Mouse (Mus musculus) midbrain, embryonic 15.5 days (tissue): ENCODE data around the gene Pfn1. TPM values are rescaled to one million over a fixed set of nuclear protein-coding genes. Genes with fewer than 3 reads are reported as not detected.

ENCODE experiments used
- ATAC-seq: fragments of 200-750 bp; cut with Nextera tagmentation; replicated peaks from 2 replicates; pipeline ENCODE4 v1.8.0; 2017; ENCODE audit warnings: moderate TSS enrichment
- H3K27ac ChIP-seq: fragments of 300-500 bp; sonication (generic); 2 replicates; pipeline ENCODE4 v1.5.1; 2015; ENCODE audit warnings: mild to moderate bottlenecking, inconsistent platforms
- H3K27me3 ChIP-seq: fragments of 300-500 bp; sonication (generic); replicated peaks from 2 replicates; pipeline ENCODE4 v1.6.1; 2015; ENCODE audit warnings: inconsistent platforms
- H3K36me3 ChIP-seq: fragments of 300-500 bp; sonication (generic); replicated peaks from 2 replicates; pipeline ENCODE4 v1.6.1; 2015; ENCODE audit warnings: inconsistent platforms
- H3K4me1 ChIP-seq: fragments of 300-500 bp; sonication (generic); 2 replicates; pipeline ENCODE4 v1.6.1; 2015; ENCODE audit warnings: inconsistent platforms
- H3K4me2 ChIP-seq: fragments of 300-500 bp; sonication (generic); 2 replicates; pipeline ENCODE4 v1.6.1; 2015; ENCODE audit warnings: inconsistent platforms, mild to moderate bottlenecking, moderate library complexity
- H3K4me3 ChIP-seq: fragments of 300-500 bp; sonication (generic); 2 replicates; pipeline ENCODE4 v1.5.1; 2015; ENCODE audit warnings: mild to moderate bottlenecking, inconsistent platforms
- H3K9ac ChIP-seq: fragments of 300-500 bp; sonication (generic); 2 replicates; pipeline ENCODE4 v1.6.1; 2015; ENCODE audit warnings: mild to moderate bottlenecking, inconsistent platforms
- H3K9me3 ChIP-seq: fragments of 300-500 bp; sonication (generic); 2 replicates; pipeline ENCODE4 v1.6.1; 2016; ENCODE audit warnings: inconsistent platforms
- WGBS: fragments of 180-500 bp; shearing (Covaris S2); methylation state at CpG from one replicate; pipeline ENCODE4 v1.1.7; 2015; ENCODE audit warnings: mixed read lengths; 5-methylcytosine and 5-hydroxymethylcytosine counted together
- polyA plus RNA-seq: library from polyadenylated mRNA; unstranded; fragments of >200 nt; fragmentation: Nextera tagmentation; extraction: Ambion mirVana; gene quantifications from 2 replicates; pipeline ENCODE4 v1.2.1, GENCODE M21; 2015

Gene Pfn1
- polyA plus RNA-seq, 1 experiment from 2014 or later = 659 TPM

DNA sequence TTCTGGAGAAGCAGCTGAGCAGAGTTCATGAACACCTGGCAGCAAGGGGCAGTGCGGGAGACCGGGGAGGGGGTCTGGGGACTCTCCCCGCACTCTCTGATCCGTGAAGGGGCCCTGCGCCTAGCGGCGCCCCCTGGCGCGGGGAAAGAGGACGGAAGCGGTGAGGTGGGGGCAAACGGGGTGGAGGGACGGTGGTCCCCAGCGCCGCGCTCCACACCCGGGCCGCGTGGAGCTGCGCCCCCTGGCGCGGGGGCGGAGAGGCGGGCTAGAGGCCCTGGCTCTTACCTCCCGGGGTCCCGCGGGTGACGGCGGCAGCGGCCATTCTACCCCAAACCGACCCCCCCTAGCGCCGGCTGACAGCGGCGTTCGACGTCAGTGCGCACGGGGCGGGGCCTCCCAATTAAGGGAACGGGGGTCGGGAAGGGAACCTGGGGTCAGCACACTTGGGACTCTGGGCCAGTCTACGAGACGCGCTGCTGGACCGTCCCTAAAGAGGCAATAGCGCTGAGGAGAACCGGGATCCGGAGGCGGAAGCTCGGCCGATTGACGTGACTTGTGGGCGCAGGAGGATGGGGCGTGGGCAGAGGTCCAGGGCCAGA lies 33.3 kb upstream of the Pfn1 start, which contains the start of gene Camta2:
TSS of gene Camta2 (minus strand) at position 505 of the 599 bp plus-strand sequence.
- Histone ChIP-seq H3K9me3 (no peaks in the 10 kb centered on the region), H3K4me3 (peak within 1 kb of the TSS; percentile 84), H3K4me2 (peak within 1 kb of the TSS; percentile 87), H3K36me3 (peaks cover 11% of the 10 kb centered on the region), H3K4me1 (peaks cover 28% of the 10 kb centered on the region), H3K27me3 (no peaks in the 10 kb centered on the region), H3K27ac (peak within 1 kb of the TSS; percentile 86), H3K9ac (peak within 1 kb of the TSS; percentile 86)
- under 1% methylated on average over 53 of the region's 55 CpGs for WGBS
- ATAC-seq = peak; percentile 84

DNA sequence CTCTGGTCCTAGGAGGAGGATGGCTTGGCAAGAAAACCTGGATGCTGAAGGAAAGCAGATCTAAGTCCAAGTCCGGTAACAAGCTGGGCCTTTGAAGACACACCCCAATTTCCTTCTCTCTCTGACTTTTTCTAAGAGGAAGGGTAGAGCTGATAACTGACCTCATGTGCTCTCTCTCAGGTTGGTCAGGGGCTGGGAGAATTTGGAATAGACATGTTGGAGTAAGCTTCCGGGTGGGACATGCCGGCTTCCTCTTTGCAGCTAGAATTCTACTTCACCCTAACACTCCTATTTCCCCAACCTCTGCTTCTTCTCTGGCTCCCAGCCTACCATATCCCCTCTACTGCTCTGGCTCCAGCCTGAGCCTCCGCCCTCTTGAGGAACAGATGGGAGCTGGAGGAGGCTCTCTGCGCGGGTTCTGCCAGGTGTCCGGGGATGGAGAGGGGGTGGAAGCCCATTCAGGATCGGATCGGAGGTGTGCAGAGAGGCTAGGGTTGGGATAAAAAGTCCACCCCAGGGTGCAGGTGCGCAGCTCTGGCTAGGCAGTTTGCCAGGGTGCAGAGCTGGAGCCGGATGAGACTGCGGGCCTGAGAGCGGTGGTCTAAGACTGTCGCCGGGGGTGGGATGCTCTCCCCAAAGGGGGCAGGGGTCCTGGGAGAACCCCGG lies 32.6 kb upstream of the Pfn1 start:
- ATAC-seq = peak; percentile 62
- H3K4me1 ChIP-seq = peaks cover 34% of the 10 kb centered on the region

DNA sequence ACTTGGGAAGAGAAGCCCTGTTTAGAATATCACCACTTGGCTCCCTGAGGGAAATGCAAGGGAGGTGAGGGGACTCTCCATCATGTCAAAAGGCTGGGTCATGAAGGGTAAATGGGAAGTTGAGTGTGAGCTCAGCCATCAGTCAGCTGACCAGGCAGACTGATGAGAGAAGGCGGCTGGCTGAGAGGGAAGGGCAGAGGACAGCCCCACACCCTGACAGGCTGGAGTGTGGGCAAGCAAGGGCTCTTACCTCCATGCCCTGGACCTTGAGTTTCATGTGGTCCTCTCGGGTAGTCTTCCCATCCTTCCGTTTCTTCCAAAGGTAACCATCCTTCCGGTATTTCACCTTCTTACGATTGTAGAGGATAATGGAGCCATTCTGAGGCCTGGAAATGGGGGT lies 29.2 kb upstream of the Pfn1 start:
- no peak overlapping the region for H3K9ac ChIP-seq
- H3K4me3 ChIP-seq = no peak overlapping the region
- ATAC-seq = no peak
- H3K9me3 ChIP-seq = no peaks in the 10 kb centered on the region
- H3K4me2 ChIP-seq = no peak overlapping the region
- H3K36me3 ChIP-seq = peaks cover 25% of the 10 kb centered on the region
- 92% methylated on average over 5 of the region's 5 CpGs for WGBS
- no peak overlapping the region for H3K27ac ChIP-seq
- H3K4me1 ChIP-seq = peaks cover 29% of the 10 kb centered on the region
- no peaks in the 10 kb centered on the region for H3K27me3 ChIP-seq

More for the DNA sequence above, 32.6 kb upstream of the Pfn1 start:
- peak overlapping the region; percentile 84 for H3K4me3 ChIP-seq
- peak overlapping the region; percentile 87 for H3K4me2 ChIP-seq
- no peaks in the 10 kb centered on the region for H3K27me3 ChIP-seq
- peak overlapping the region; percentile 86 for H3K27ac ChIP-seq
- WGBS = 5% methylated on average over 16 of the region's 16 CpGs
- H3K9me3 ChIP-seq = no peaks in the 10 kb centered on the region
- H3K36me3 ChIP-seq = peaks cover 11% of the 10 kb centered on the region
- H3K9ac ChIP-seq = peak overlapping the region; percentile 86

DNA sequence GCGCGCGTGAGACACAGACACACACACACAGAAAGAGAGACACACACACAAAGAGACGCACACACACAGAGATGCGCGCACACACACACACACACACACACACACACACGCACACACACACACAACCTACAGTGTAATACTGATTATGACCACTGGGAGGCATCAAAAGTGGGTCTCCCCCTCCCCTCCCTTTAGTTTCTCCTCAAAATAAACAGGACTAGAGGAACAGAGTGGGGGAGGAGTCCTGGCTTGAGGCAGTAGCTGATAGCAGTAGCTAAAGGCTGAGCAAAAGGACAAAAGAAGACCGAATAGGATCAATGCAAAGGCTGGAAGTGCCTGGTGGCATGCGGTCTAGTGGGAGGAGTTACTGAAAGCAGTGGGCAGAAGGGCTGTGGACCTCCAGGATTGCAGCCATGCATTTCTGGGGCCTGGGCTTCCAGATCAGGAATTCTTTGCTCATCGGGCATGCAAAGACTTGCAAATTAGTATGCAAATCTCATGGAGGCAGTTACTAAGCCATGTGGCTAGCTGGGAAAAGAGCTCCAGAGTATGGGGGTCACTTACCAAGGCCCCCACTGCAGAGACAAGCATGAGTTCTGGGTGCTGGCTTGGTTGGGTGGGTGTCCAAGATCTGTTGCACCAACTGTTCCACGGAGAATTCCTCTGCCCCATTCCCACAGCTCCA lies 27.6 kb upstream of the Pfn1 start:
- Histone ChIP-seq H3K9me3 (no peaks in the 10 kb centered on the region), H3K27ac (peak overlapping the region; percentile 51), H3K27me3 (no peaks in the 10 kb centered on the region), H3K4me1 (peaks cover 21% of the 10 kb centered on the region), H3K4me3 (no peak overlapping the region), H3K36me3 (peaks cover 29% of the 10 kb centered on the region), H3K9ac (no peak overlapping the region), H3K4me2 (no peak overlapping the region)
- 14% methylated on average over 11 of the region's 11 CpGs for WGBS
- peak; percentile 66 for ATAC-seq

DNA sequence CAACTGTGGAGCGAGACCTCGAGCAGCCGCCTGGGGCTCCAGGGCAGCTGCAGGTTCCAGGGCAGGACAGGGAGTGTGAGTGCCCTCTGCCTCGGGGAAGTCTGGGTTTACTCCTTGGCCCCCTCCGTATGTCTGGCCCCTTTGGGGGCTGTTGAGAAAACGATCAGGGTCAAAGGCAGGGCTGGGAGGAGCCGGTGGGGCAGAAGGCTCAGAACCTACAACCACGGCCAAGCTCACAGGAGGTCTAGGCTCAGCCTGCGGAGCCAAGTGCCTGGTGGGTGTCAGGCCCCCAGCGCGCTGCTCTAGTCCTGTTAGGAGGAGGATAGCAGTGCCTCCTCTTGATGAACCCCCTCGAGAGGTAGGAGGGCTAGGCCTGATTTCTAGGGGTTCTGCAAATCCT lies 26.7 kb upstream of the Pfn1 start:
- H3K4me3 ChIP-seq = no peak overlapping the region
- 70% methylated on average over 12 of the region's 12 CpGs for WGBS
- peaks cover 13% of the 10 kb centered on the region for H3K4me1 ChIP-seq
- no peaks in the 10 kb centered on the region for H3K27me3 ChIP-seq
- H3K9me3 ChIP-seq = no peaks in the 10 kb centered on the region
- no peak overlapping the region for H3K4me2 ChIP-seq
- peaks cover 37% of the 10 kb centered on the region for H3K36me3 ChIP-seq
- ATAC-seq = no peak
- no peak overlapping the region for H3K9ac ChIP-seq
- no peak overlapping the region; the same call in 1 of the 2 replicates for H3K27ac ChIP-seq

DNA sequence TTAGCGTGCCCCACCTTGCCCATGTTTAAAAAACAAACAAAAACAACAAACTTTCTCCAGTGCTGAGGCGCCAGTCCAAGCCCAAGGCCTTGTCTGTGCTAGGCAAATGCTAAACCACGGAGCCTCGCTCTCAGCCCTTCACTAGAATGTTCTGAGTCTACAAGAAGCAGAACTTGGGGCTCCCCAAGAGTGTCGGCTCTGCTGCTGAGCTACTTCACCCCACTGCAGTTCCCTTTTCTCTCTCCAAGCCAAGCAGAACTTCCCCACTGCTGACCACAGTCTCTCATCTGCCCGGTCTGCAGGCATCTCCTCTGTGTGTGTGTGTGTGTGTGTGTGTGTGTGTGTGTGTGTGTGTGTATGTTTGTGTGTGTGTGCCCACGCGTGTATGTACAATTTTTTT lies 25.4 kb upstream of the Pfn1 start:
- H3K4me1 ChIP-seq = peaks cover 8% of the 10 kb centered on the region
- H3K27me3 ChIP-seq = no peaks in the 10 kb centered on the region
- peaks cover 36% of the 10 kb centered on the region for H3K36me3 ChIP-seq
- H3K9me3 ChIP-seq = no peaks in the 10 kb centered on the region
- no peak overlapping the region for H3K27ac ChIP-seq
- 89% methylated on average over 8 of the region's 8 CpGs for WGBS
- no peak overlapping the region for H3K4me3 ChIP-seq
- H3K9ac ChIP-seq = no peak overlapping the region
- H3K4me2 ChIP-seq = no peak overlapping the region
- ATAC-seq = no peak

DNA sequence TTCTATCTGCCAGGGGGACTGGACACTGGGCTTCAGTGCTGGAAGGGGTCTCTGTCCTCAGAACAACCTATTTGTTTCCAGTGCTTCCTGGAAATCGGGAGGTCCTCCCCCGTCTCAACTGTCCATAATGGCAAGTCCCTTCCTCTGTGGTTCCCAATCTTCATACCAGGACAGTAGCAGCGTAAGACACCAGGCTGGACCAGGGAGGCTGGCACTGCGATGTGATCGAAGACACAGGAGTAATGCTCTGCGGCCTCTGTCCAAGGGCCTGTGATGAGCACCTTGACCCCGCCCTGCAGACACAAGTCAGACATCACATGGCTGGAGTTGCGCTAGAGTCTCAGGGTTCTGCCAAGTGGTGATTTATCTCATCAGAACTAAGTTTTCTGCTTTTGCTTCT lies 24.9 kb upstream of the Pfn1 start:
- Histone ChIP-seq H3K4me2 (no peak overlapping the region), H3K27ac (no peak overlapping the region), H3K4me1 (peaks cover 8% of the 10 kb centered on the region), H3K9me3 (no peaks in the 10 kb centered on the region), H3K36me3 (peaks cover 35% of the 10 kb centered on the region), H3K27me3 (no peaks in the 10 kb centered on the region), H3K9ac (no peak overlapping the region), H3K4me3 (no peak overlapping the region)
- WGBS = 97% methylated on average over 8 of the region's 8 CpGs
- ATAC-seq = no peak

DNA sequence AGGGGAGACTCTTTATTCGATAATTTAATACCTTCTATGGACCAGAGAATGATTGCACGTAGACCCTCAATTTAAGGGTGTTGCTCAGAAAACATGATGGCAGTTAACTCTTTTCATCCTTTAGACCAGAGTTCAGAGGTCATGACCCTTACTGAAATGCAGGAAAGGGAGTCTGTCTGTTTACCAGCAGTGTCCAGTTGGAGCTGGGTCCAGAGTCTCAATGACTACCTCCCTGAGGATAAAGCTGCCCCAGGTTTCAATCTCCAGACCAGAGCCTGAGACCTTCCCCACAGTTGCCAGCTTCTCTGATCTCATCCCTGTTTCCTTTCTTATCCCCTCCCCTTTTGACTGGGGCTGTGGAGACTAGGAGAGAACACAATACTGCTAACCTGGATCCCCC lies 24.1 kb upstream of the Pfn1 start:
- no peak overlapping the region for H3K9ac ChIP-seq
- no peak for ATAC-seq
- peaks cover 8% of the 10 kb centered on the region for H3K4me1 ChIP-seq
- no peak overlapping the region for H3K4me3 ChIP-seq
- no peaks in the 10 kb centered on the region for H3K9me3 ChIP-seq
- no peaks in the 10 kb centered on the region for H3K27me3 ChIP-seq
- H3K4me2 ChIP-seq = no peak overlapping the region
- no peak overlapping the region for H3K27ac ChIP-seq
- peaks cover 38% of the 10 kb centered on the region; the same call in 1 of the 2 replicates for H3K36me3 ChIP-seq
- WGBS = 80% methylated on average over 2 of the region's 2 CpGs

DNA sequence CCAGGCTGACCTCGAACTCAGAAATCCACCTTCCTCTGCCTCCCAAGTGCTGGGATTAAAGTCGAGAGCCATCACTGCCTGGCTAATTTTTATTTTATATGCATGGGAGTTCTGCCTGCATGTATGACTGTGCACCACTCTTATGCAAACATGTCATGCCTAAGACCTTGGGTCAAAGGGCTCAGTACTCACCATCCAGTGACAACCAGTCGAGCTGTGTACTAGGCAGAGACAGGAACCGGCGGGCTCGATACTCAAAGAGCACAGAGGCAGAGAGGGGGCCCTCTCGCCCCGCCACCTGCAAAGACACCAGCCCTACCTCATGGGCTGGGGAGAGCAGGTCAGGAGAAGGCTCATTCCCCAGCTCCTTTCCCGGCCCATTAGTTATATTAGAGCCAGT lies 23.6 kb upstream of the Pfn1 start:
- 88% methylated on average over 9 of the region's 9 CpGs for WGBS
- ATAC-seq = no peak
- Histone ChIP-seq H3K27ac (no peak overlapping the region), H3K4me1 (peaks cover 8% of the 10 kb centered on the region), H3K27me3 (no peaks in the 10 kb centered on the region), H3K36me3 (peaks cover 39% of the 10 kb centered on the region; the same call in 1 of the 2 replicates), H3K4me2 (no peak overlapping the region), H3K9ac (no peak overlapping the region), H3K9me3 (no peaks in the 10 kb centered on the region), H3K4me3 (no peak overlapping the region)

DNA sequence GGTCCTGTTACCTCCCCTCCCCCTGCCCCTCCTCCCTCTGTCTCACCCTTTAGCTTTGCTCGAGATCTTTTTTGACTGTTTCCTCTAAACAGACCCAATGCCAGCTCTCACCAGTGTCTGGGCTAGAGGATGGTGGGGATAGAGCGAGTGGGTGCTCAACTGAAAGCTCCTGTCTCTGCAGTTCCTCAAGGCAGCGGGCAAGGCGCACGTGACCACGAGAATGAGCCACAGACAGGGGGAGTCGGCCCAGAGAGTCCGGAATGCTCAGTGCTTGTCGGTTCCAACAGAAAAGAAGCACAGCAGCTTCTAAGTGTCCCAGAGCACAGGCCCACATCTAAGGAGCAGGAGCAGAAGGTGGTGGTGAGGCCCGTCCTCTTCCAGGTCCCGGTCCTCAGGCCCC lies 20.1 kb upstream of the Pfn1 start:
- ATAC-seq = no peak
- H3K27ac ChIP-seq = no peak overlapping the region
- H3K27me3 ChIP-seq = no peaks in the 10 kb centered on the region
- H3K9me3 ChIP-seq = no peaks in the 10 kb centered on the region
- peaks cover 18% of the 10 kb centered on the region for H3K4me1 ChIP-seq
- 61% methylated on average over 11 of the region's 11 CpGs for WGBS
- no peak overlapping the region for H3K4me2 ChIP-seq
- no peak overlapping the region for H3K4me3 ChIP-seq
- H3K36me3 ChIP-seq = peaks cover 32% of the 10 kb centered on the region; the same call in 1 of the 2 replicates
- H3K9ac ChIP-seq = no peak overlapping the region

DNA sequence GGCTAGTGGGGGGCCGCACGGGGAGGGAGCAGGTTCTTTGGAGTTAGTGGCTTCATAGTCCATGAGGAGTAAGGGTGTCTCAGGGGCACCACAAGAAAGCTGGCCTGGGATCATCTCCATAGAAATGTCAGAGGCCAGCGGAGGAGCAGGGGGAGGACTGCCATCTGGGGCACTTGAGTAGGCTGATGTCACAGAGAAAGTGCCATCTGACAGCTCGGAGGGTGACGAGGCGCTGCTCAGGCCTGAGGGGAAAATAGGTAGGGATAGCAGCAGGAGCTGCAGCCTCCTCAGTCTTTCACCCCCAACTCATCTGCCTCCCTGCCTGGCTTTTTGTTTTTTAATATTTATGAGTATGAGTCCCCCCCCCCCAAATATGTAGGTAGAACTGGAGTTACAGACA lies 19.6 kb upstream of the Pfn1 start:
- no peak for ATAC-seq
- H3K9me3 ChIP-seq = no peaks in the 10 kb centered on the region
- peaks cover 18% of the 10 kb centered on the region for H3K4me1 ChIP-seq
- H3K27ac ChIP-seq = no peak overlapping the region
- H3K4me3 ChIP-seq = no peak overlapping the region
- 47% methylated on average over 6 of the region's 6 CpGs for WGBS
- H3K27me3 ChIP-seq = no peaks in the 10 kb centered on the region
- H3K9ac ChIP-seq = no peak overlapping the region
- H3K4me2 ChIP-seq = no peak overlapping the region
- H3K36me3 ChIP-seq = peaks cover 28% of the 10 kb centered on the region; the same call in 1 of the 2 replicates

DNA sequence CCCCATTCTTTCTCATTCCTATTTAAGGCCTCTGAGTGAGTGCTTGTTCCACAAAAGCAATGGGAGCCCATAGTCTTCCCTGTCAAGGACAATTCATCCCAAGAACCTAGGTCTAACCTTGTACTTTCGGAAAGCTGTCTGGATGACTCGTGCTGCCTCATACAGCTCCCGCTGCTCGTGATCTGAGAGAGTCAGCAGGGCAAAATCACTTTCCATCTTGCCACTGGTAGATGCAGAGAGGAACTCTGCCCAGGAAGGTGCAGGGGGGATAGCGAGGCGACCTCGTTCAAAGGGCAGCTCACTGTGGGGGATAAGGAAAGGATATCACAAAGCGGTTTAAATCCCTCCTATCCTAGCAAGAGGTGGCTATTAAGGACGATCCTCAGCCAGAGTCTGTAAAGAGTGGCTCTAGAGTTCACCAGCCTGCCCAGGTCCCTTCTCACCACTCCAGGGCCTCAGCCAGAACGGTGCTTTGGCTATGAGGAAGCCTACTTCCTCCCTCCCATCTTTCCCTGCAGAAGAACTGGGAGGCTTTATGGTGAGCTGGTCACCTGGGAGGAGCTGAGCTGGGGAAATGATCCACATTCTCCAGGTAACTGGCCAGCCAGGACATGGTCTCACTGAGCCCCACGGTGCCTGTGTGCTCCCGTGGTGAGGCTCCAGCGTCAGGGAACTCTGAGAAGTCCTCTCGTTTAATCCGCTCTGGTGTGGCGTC lies 17.0 kb upstream of the Pfn1 start:
- WGBS = 74% methylated on average over 16 of the region's 16 CpGs
- Histone ChIP-seq H3K27ac (no peak overlapping the region), H3K36me3 (peaks cover 16% of the 10 kb centered on the region; the same call in 1 of the 2 replicates), H3K9ac (no peak overlapping the region; the same call in 1 of the 2 replicates), H3K4me1 (peaks cover 33% of the 10 kb centered on the region), H3K4me3 (no peak overlapping the region), H3K27me3 (no peaks in the 10 kb centered on the region), H3K4me2 (peak overlapping the region; percentile 90), H3K9me3 (no peaks in the 10 kb centered on the region)
- ATAC-seq = no peak
